Mouse (Mus musculus) intestine, embryonic 16.5 days (tissue): Measurements from ENCODE around the gene Tomm70a. TPM values are rescaled to one million over a fixed set of nuclear protein-coding genes. Genes with fewer than 3 reads are reported as not detected.

ENCODE experiments used
- ATAC-seq: fragments of 200-750 bp; cut with Nextera tagmentation; 2 replicates; pipeline ENCODE4 v1.8.0; 2017; ENCODE audit warnings: moderate TSS enrichment, moderate library complexity
- H3K27ac ChIP-seq: fragments of 300-500 bp; sonication (generic); 2 replicates; pipeline ENCODE4 v1.5.1; 2014; ENCODE audit warnings: mild to moderate bottlenecking, low read length
- H3K27me3 ChIP-seq: fragments of 300-500 bp; sonication (generic); replicated peaks from 2 replicates; pipeline ENCODE4 v1.6.1; 2014; ENCODE audit warnings: low read length, control low read depth, mixed read lengths; ENCODE audit not compliant: control insufficient read depth, insufficient read depth
- H3K36me3 ChIP-seq: fragments of 300-500 bp; sonication (generic); 2 replicates; pipeline ENCODE4 v1.6.1; 2014; ENCODE audit warnings: low read length, control low read depth; ENCODE audit not compliant: control insufficient read depth, insufficient read depth
- H3K4me1 ChIP-seq: fragments of 300-500 bp; sonication (generic); 2 replicates; pipeline ENCODE4 v1.6.1; 2014; ENCODE audit warnings: low read length, control low read depth, mixed read lengths; ENCODE audit not compliant: control insufficient read depth, insufficient read depth
- H3K4me2 ChIP-seq: fragments of 300-500 bp; sonication (generic); 2 replicates; pipeline ENCODE4 v1.6.1; 2014; ENCODE audit warnings: low read depth, low read length, control low read depth
- H3K4me3 ChIP-seq: fragments of 300-500 bp; sonication (generic); 2 replicates; pipeline ENCODE4 v1.5.1; 2014; ENCODE audit warnings: mild to moderate bottlenecking, low read length
- H3K9ac ChIP-seq: fragments of 300-500 bp; sonication (generic); 2 replicates; pipeline ENCODE4 v1.6.1; 2014; ENCODE audit warnings: low read depth, low read length
- H3K9me3 ChIP-seq: fragments of 300-500 bp; sonication (generic); 2 replicates; pipeline ENCODE4 v1.6.1; 2016; ENCODE audit warnings: low read length, control low read depth; ENCODE audit not compliant: control insufficient read depth
- WGBS: fragments of 180-500 bp; shearing (Covaris S2); extraction: QIAGEN DNeasy Blood & Tissue Kit; methylation state at CpG from one replicate; pipeline ENCODE4 v1.1.7; 2014; 5-methylcytosine and 5-hydroxymethylcytosine counted together
- polyA plus RNA-seq: library from polyadenylated mRNA; unstranded; fragments of >200 nt; fragmentation: Nextera tagmentation; extraction: Ambion mirVana; gene quantifications from 2 replicates; pipeline ENCODE4 v1.2.1, GENCODE M21; 2015

Tomm70a gene
- polyA plus RNA-seq, 1 experiment from 2014 or later, result 39.2 TPM

- no peak for ATAC-seq
- 88% methylated on average over 7 of the region's 7 CpGs for WGBS
- Histone ChIP-seq H3K4me2 (no peak overlapping the region), H3K4me3 (no peak overlapping the region), H3K27ac (no peak overlapping the region), H3K9ac (no peak overlapping the region), H3K4me1 (no peaks in the 10 kb centered on the region), H3K27me3 (no peaks in the 10 kb centered on the region), H3K36me3 (peaks cover 8% of the 10 kb centered on the region; the same call in 1 of the 2 replicates), H3K9me3 (no peaks in the 10 kb centered on the region)
These were observed 54.8 kb downstream of the Tomm70a start for GRCm38 (mm10) chr16:57176276-57176675.

GRCm38 (mm10) chr16:57177254-57177653 lies 55.8 kb downstream of the Tomm70a start:
- no peak overlapping the region for H3K4me2 ChIP-seq
- no peak overlapping the region for H3K4me3 ChIP-seq
- 0 out of 2 replicates have a peak, but pooled peaks cover 7% of the 10 kb centered on the region for H3K36me3 ChIP-seq
- no peaks in the 10 kb centered on the region for H3K4me1 ChIP-seq
- H3K27me3 ChIP-seq, result no peaks in the 10 kb centered on the region
- no peak overlapping the region for H3K9ac ChIP-seq
- 68% methylated on average over 2 of the region's 2 CpGs for WGBS
- no peak overlapping the region for H3K27ac ChIP-seq
- no peaks in the 10 kb centered on the region for H3K9me3 ChIP-seq
- 0 out of 2 replicates have a peak, but pooled peaks have one; percentile 33 for ATAC-seq

- no peaks in the 10 kb centered on the region for H3K4me1 ChIP-seq
- H3K27ac ChIP-seq, result no peak overlapping the region
- no peaks in the 10 kb centered on the region for H3K27me3 ChIP-seq
- H3K36me3 ChIP-seq, result 0 out of 2 replicates have a peak, but pooled peaks cover 7% of the 10 kb centered on the region
- ATAC-seq, result no peak
- H3K9ac ChIP-seq, result no peak overlapping the region
- H3K9me3 ChIP-seq, result no peaks in the 10 kb centered on the region
- 90% methylated on average over 10 of the region's 10 CpGs for WGBS
- no peak overlapping the region for H3K4me2 ChIP-seq
- no peak overlapping the region for H3K4me3 ChIP-seq
These were observed 56.2 kb downstream of the Tomm70a start for GRCm38 (mm10) chr16:57177664-57178063.

GRCm38 (mm10) chr16:57181180-57181579 lies 59.7 kb downstream of the Tomm70a start:
- no peaks in the 10 kb centered on the region for H3K9me3 ChIP-seq
- no peaks in the 10 kb centered on the region for H3K4me1 ChIP-seq
- H3K4me2 ChIP-seq, result no peak overlapping the region
- WGBS, result 86% methylated on average over 11 of the region's 11 CpGs
- peaks cover 6% of the 10 kb centered on the region; the same call in 1 of the 2 replicates for H3K36me3 ChIP-seq
- H3K27me3 ChIP-seq, result no peaks in the 10 kb centered on the region
- H3K9ac ChIP-seq, result no peak overlapping the region
- ATAC-seq, result no peak
- no peak overlapping the region for H3K27ac ChIP-seq
- no peak overlapping the region for H3K4me3 ChIP-seq

- Histone ChIP-seq H3K4me2 (no peak overlapping the region), H3K9ac (no peak overlapping the region), H3K36me3 (peaks cover 4% of the 10 kb centered on the region; the same call in 1 of the 2 replicates), H3K27ac (no peak overlapping the region), H3K4me3 (no peak overlapping the region), H3K4me1 (no peaks in the 10 kb centered on the region), H3K27me3 (no peaks in the 10 kb centered on the region), H3K9me3 (no peaks in the 10 kb centered on the region)
- ATAC-seq, result no peak
- WGBS, result 86% methylated on average over 5 of the region's 5 CpGs
These were observed 60.5 kb downstream of the Tomm70a start for GRCm38 (mm10) chr16:57182037-57182436.

GRCm38 (mm10) chr16:57186618-57187017 lies 65.1 kb downstream of the Tomm70a start:
- no peaks in the 10 kb centered on the region for H3K9me3 ChIP-seq
- H3K4me3 ChIP-seq, result no peak overlapping the region
- H3K4me1 ChIP-seq, result no peaks in the 10 kb centered on the region
- H3K36me3 ChIP-seq, result peaks cover 6% of the 10 kb centered on the region; the same call in 1 of the 2 replicates
- H3K4me2 ChIP-seq, result no peak overlapping the region
- no peak for ATAC-seq
- no peak overlapping the region for H3K9ac ChIP-seq
- 89% methylated on average over 4 of the region's 4 CpGs for WGBS
- no peak overlapping the region for H3K27ac ChIP-seq
- no peaks in the 10 kb centered on the region for H3K27me3 ChIP-seq

- H3K4me2 ChIP-seq, result no peak overlapping the region
- no peaks in the 10 kb centered on the region for H3K27me3 ChIP-seq
- peaks cover 10% of the 10 kb centered on the region; the same call in 1 of the 2 replicates for H3K36me3 ChIP-seq
- H3K27ac ChIP-seq, result no peak overlapping the region
- ATAC-seq, result no peak
- H3K9me3 ChIP-seq, result no peaks in the 10 kb centered on the region
- H3K9ac ChIP-seq, result no peak overlapping the region
- 90% methylated on average over 2 of the region's 2 CpGs for WGBS
- no peak overlapping the region for H3K4me3 ChIP-seq
- H3K4me1 ChIP-seq, result no peaks in the 10 kb centered on the region
These were observed 68.0 kb downstream of the Tomm70a start for GRCm38 (mm10) chr16:57189493-57189892.

- Histone ChIP-seq H3K4me3 (no peak overlapping the region), H3K36me3 (peaks cover 10% of the 10 kb centered on the region; the same call in 1 of the 2 replicates), H3K9ac (no peak overlapping the region), H3K9me3 (no peaks in the 10 kb centered on the region), H3K27ac (no peak overlapping the region), H3K4me1 (no peaks in the 10 kb centered on the region), H3K27me3 (no peaks in the 10 kb centered on the region), H3K4me2 (no peak overlapping the region)
- 89% methylated on average over 8 of the region's 8 CpGs for WGBS
- no peak for ATAC-seq
These were observed 68.9 kb downstream of the Tomm70a start for GRCm38 (mm10) chr16:57190390-57190789.

- no peak for ATAC-seq
- H3K4me1 ChIP-seq, result no peaks in the 10 kb centered on the region
- no peaks in the 10 kb centered on the region for H3K9me3 ChIP-seq
- no peak overlapping the region for H3K4me3 ChIP-seq
- no peak overlapping the region for H3K9ac ChIP-seq
- WGBS, result 90% methylated on average over 14 of the region's 14 CpGs
- H3K27me3 ChIP-seq, result no peaks in the 10 kb centered on the region
- H3K27ac ChIP-seq, result no peak overlapping the region
- H3K4me2 ChIP-seq, result no peak overlapping the region
- peaks cover 10% of the 10 kb centered on the region; the same call in 1 of the 2 replicates for H3K36me3 ChIP-seq
These were observed 69.7 kb downstream of the Tomm70a start for GRCm38 (mm10) chr16:57191214-57191613.

- Histone ChIP-seq H3K4me3 (no peak overlapping the region), H3K27ac (no peak overlapping the region), H3K36me3 (peaks cover 5% of the 10 kb centered on the region; the same call in 1 of the 2 replicates), H3K4me1 (no peaks in the 10 kb centered on the region), H3K9ac (no peak overlapping the region), H3K9me3 (no peaks in the 10 kb centered on the region), H3K4me2 (no peak overlapping the region), H3K27me3 (no peaks in the 10 kb centered on the region)
- 85% methylated on average over 5 of the region's 5 CpGs for WGBS
- no peak for ATAC-seq
These were observed 75.1 kb downstream of the Tomm70a start for GRCm38 (mm10) chr16:57196590-57196989.
